In the genomic region with DNA sequence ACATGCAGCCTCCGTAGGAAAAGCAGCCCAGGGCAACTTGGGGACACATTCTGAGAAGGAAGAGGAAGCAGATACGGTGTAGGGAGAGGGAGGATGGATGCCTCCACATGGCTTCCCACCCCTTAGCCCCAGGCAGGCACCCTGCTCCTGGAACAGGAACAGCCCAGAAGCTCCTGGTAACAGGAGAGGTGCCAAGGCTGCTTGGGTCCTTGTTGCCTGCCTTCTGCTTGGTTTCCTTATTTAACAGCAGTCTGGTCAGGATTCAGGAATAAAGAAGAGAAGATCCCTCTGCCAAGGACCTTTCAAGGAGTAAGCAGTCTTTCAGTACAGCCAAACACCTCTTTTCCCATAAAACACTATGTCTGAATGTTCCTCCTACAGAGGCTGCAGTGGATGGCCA, we compare ENCODE assay signal across 23 mouse cellular contexts. TPM values are rescaled to one million over a fixed set of nuclear protein-coding genes. Genes with fewer than 3 reads are reported as not detected.
A peak's percentile ranks its signal among the peaks of the same experiment; 100 is the strongest.
DNase-seq lines count a peak whose midpoint lies in the region; ATAC-seq and TF ChIP-seq lines count a peak whose summit lies in the region.
"Had no signal": no experiment of that assay in that cellular context is flagged by ENCODE, and none has a peak within 500 bp of the region (broad histone marks: within the 10 kb centered on the region; RNA-seq: fewer than 3 reads in every experiment).

No protein-coding gene starts in this region.

- WGBS in forebrain, embryonic 16.5 days = 80% methylated on average over 2 of the region's 2 CpGs
- 88% methylated on average over 2 of the region's 2 CpGs for WGBS in forebrain, embryonic 13.5 days
- 24% methylated on average over 2 of the region's 2 CpGs for WGBS in kidney, postnatal 0 days
- 8% methylated on average over 2 of the region's 2 CpGs for WGBS in kidney, embryonic 14.5 days
- 91% methylated on average over 2 of the region's 2 CpGs for WGBS in midbrain, embryonic 11.5 days
- WGBS in midbrain, embryonic 16.5 days = 76% methylated on average over 2 of the region's 2 CpGs

- no peak for DNase-seq in kidney, postnatal 0 days (ENCODE audit: low spot score)
- peak; percentile 23 for DNase-seq in midbrain, embryonic 11.5 days (ENCODE audit: low spot score, missing footprints)
- no peak for DNase-seq in gastrocnemius, postnatal 25 days
- DNase-seq: adrenal gland, postnatal 36 days; cerebellum, adult 8-10 months; lung, postnatal 10 days had no signal

- TF ChIP-seq CTCF in kidney, postnatal 0 days (IDR thresholded peaks at IDR 0.05; ENCODE audit: low read depth) = no peak

- H3K9ac ChIP-seq in forebrain, embryonic 16.5 days (replicated peaks; ENCODE audit: low read depth, low read length) = no peak overlapping the region
- no peak overlapping the region for H3K9ac ChIP-seq in forebrain, embryonic 13.5 days
- no peak overlapping the region for H3K9ac ChIP-seq in kidney, postnatal 0 days (ENCODE audit: low read depth, low read length)
- no peak overlapping the region for H3K9ac ChIP-seq in kidney, embryonic 14.5 days (ENCODE audit: low read depth, low read length)
- no peak overlapping the region for H3K9ac ChIP-seq in midbrain, embryonic 11.5 days (ENCODE audit: low read length)
- no peak overlapping the region for H3K9ac ChIP-seq in midbrain, embryonic 16.5 days (ENCODE audit: low read depth, low read length)
- H3K9ac ChIP-seq: heart, embryonic 12.5 days; hindbrain, embryonic 14.5 days; liver, embryonic 15.5 days; neural tube, embryonic 13.5 days had no signal

- H3K27me3 ChIP-seq in forebrain, embryonic 16.5 days (replicated peaks; ENCODE audit: control insufficient read depth, insufficient read depth, low read length) = no peaks in the 10 kb centered on the region
- no peaks in the 10 kb centered on the region for H3K27me3 ChIP-seq in forebrain, embryonic 13.5 days
- H3K27me3 ChIP-seq in kidney, postnatal 0 days (ENCODE audit: insufficient read depth, low read length) = no peaks in the 10 kb centered on the region
- no peaks in the 10 kb centered on the region for H3K27me3 ChIP-seq in kidney, embryonic 14.5 days (ENCODE audit: control insufficient read depth, insufficient read depth, low read length)
- no peaks in the 10 kb centered on the region for H3K27me3 ChIP-seq in midbrain, embryonic 11.5 days (ENCODE audit: control insufficient read depth, insufficient read depth, low read length)
- H3K27me3 ChIP-seq in midbrain, embryonic 16.5 days (ENCODE audit: control insufficient read depth, insufficient read depth, low read depth, low read length) = no peaks in the 10 kb centered on the region
- H3K27me3 ChIP-seq: heart, embryonic 12.5 days; liver, embryonic 15.5 days; neural tube, embryonic 13.5 days had no signal

- peaks cover 4% of the 10 kb centered on the region; the same call in 1 of the 2 replicates for H3K4me1 ChIP-seq in forebrain, embryonic 16.5 days (replicated peaks; ENCODE audit: control insufficient read depth, insufficient read depth, low read length)
- H3K4me1 ChIP-seq in forebrain, embryonic 13.5 days = no peaks in the 10 kb centered on the region
- no peaks in the 10 kb centered on the region for H3K4me1 ChIP-seq in kidney, postnatal 0 days (replicated peaks; ENCODE audit: insufficient read depth, low read length)
- no peaks in the 10 kb centered on the region for H3K4me1 ChIP-seq in kidney, embryonic 14.5 days (ENCODE audit: control insufficient read depth, insufficient read depth, low read length)
- H3K4me1 ChIP-seq in midbrain, embryonic 11.5 days (ENCODE audit: control insufficient read depth, insufficient read depth, low read length) = no peaks in the 10 kb centered on the region
- no peaks in the 10 kb centered on the region for H3K4me1 ChIP-seq in midbrain, embryonic 16.5 days (ENCODE audit: control insufficient read depth, insufficient read depth, low read length)
- H3K4me1 ChIP-seq: heart, embryonic 12.5 days; liver, embryonic 15.5 days; neural tube, embryonic 13.5 days had no signal

- no peak overlapping the region for H3K4me3 ChIP-seq in forebrain, embryonic 16.5 days (replicated peaks; ENCODE audit: low read length)
- no peak overlapping the region for H3K4me3 ChIP-seq in forebrain, embryonic 13.5 days
- no peak overlapping the region for H3K4me3 ChIP-seq in kidney, postnatal 0 days (replicated peaks; ENCODE audit: low read depth, low read length)
- no peak overlapping the region for H3K4me3 ChIP-seq in kidney, embryonic 14.5 days (ENCODE audit: low read length)
- no peak overlapping the region for H3K4me3 ChIP-seq in midbrain, embryonic 11.5 days (ENCODE audit: low read depth, low read length)
- no peak overlapping the region for H3K4me3 ChIP-seq in midbrain, embryonic 16.5 days (ENCODE audit: low read depth, low read length)
- H3K4me3 ChIP-seq: heart, embryonic 12.5 days; liver, embryonic 15.5 days; megakaryocyte, embryonic 14.5 days; neural tube, embryonic 13.5 days had no signal

- ATAC-seq in forebrain, embryonic 16.5 days = peak; percentile 43; the same call in 1 of the 2 replicates
- ATAC-seq in forebrain, embryonic 13.5 days = no peak
- ATAC-seq in kidney, postnatal 0 days (replicated peaks; ENCODE audit: low FRiP score, low read depth) = no peak
- ATAC-seq in kidney, embryonic 14.5 days (ENCODE audit: low FRiP score, low TSS enrichment) = no peak
- ATAC-seq in midbrain, embryonic 11.5 days (ENCODE audit: low FRiP score) = no peak
- ATAC-seq in midbrain, embryonic 16.5 days = no peak
- ATAC-seq in megakaryocyte, adult 5-6 weeks (ENCODE audit: poor library complexity, severe bottlenecking) = no peak
- ATAC-seq: CD4-positive, CD25-positive, alpha-beta regulatory T cell, adult 4 months had no signal

- H3K4me2 ChIP-seq in forebrain, embryonic 16.5 days (ENCODE audit: low read length) = no peak overlapping the region
- H3K4me2 ChIP-seq in forebrain, embryonic 13.5 days = no peak overlapping the region
- H3K4me2 ChIP-seq in kidney, postnatal 0 days (ENCODE audit: low read length) = no peak overlapping the region
- H3K4me2 ChIP-seq in kidney, embryonic 14.5 days (replicated peaks; ENCODE audit: low read depth, low read length) = no peak overlapping the region
- no peak overlapping the region for H3K4me2 ChIP-seq in midbrain, embryonic 11.5 days
- H3K4me2 ChIP-seq in midbrain, embryonic 16.5 days (ENCODE audit: low read length) = no peak overlapping the region
- H3K4me2 ChIP-seq: heart, embryonic 12.5 days; hindbrain, embryonic 14.5 days; liver, embryonic 15.5 days; neural tube, embryonic 13.5 days had no signal

- no peaks in the 10 kb centered on the region for H3K36me3 ChIP-seq in forebrain, embryonic 16.5 days (ENCODE audit: control insufficient read depth, insufficient read depth)
- H3K36me3 ChIP-seq in forebrain, embryonic 13.5 days (ENCODE audit: poor library complexity, severe bottlenecking) = no peaks in the 10 kb centered on the region
- no peaks in the 10 kb centered on the region for H3K36me3 ChIP-seq in kidney, postnatal 0 days (ENCODE audit: insufficient read depth, low read length)
- H3K36me3 ChIP-seq in kidney, embryonic 14.5 days (ENCODE audit: control insufficient read depth, insufficient read depth, low read length) = no peaks in the 10 kb centered on the region
- H3K36me3 ChIP-seq in midbrain, embryonic 11.5 days (ENCODE audit: control insufficient read depth, insufficient read depth, low read length) = no peaks in the 10 kb centered on the region
- H3K36me3 ChIP-seq in midbrain, embryonic 16.5 days (ENCODE audit: control insufficient read depth, insufficient read depth, low read length) = no peaks in the 10 kb centered on the region
- H3K36me3 ChIP-seq: G1E; heart, embryonic 12.5 days; liver, embryonic 15.5 days; neural tube, embryonic 13.5 days had no signal

- H3K27ac ChIP-seq in forebrain, embryonic 16.5 days (ENCODE audit: low read length) = no peak overlapping the region
- H3K27ac ChIP-seq in forebrain, embryonic 13.5 days = no peak overlapping the region
- H3K27ac ChIP-seq in kidney, postnatal 0 days = peak overlapping the region; percentile 42; the same call in 1 of the 2 replicates
- no peak overlapping the region for H3K27ac ChIP-seq in kidney, embryonic 14.5 days (ENCODE audit: low read depth, low read length)
- H3K27ac ChIP-seq in midbrain, embryonic 11.5 days (ENCODE audit: low read depth, low read length) = no peak overlapping the region
- no peak overlapping the region for H3K27ac ChIP-seq in midbrain, embryonic 16.5 days (ENCODE audit: low read length)
- H3K27ac ChIP-seq: hindbrain, embryonic 14.5 days; liver, embryonic 15.5 days; neural tube, embryonic 13.5 days had no signal

- no peaks in the 10 kb centered on the region for H3K9me3 ChIP-seq in forebrain, embryonic 16.5 days (ENCODE audit: control insufficient read depth, low read length)
- no peaks in the 10 kb centered on the region for H3K9me3 ChIP-seq in forebrain, embryonic 13.5 days (replicated peaks)
- no peaks in the 10 kb centered on the region for H3K9me3 ChIP-seq in kidney, postnatal 0 days (replicated peaks; ENCODE audit: low read length)
- H3K9me3 ChIP-seq in kidney, embryonic 14.5 days (ENCODE audit: control insufficient read depth, low read length) = no peaks in the 10 kb centered on the region
- no peaks in the 10 kb centered on the region for H3K9me3 ChIP-seq in midbrain, embryonic 11.5 days (ENCODE audit: control insufficient read depth, low read length)
- no peaks in the 10 kb centered on the region for H3K9me3 ChIP-seq in midbrain, embryonic 16.5 days (replicated peaks; ENCODE audit: control insufficient read depth, low read length, poor library complexity, severe bottlenecking)
- H3K9me3 ChIP-seq: G1E; heart, embryonic 12.5 days; liver, embryonic 15.5 days; megakaryocyte, embryonic 14.5 days; neural tube, embryonic 13.5 days had no signal

RNA-seq across cellular contexts. Expression of a gene that starts 36.8 kb away (rescaled TPM):
- polyA plus RNA-seq in forebrain, embryonic 16.5 days (2015; fragmentation: Nextera tagmentation; extraction: Ambion mirVana) = 1.0 and 1.2 TPM in 2 replicates
- 0.67 and 0.72 TPM in 2 replicates for polyA plus RNA-seq in forebrain, embryonic 13.5 days (2015; fragmentation: Nextera tagmentation; extraction: Ambion mirVana)
- 0.25 TPM in 1 of 2 replicates, not detected in the other for polyA plus RNA-seq in kidney, postnatal 0 days (2015; fragmentation: Nextera tagmentation; extraction: Ambion mirVana)
- polyA plus RNA-seq in kidney, embryonic 14.5 days (2014; fragmentation: Nextera tagmentation; extraction: Ambion mirVana) = 0.31 and 0.70 TPM in 2 replicates
- polyA plus RNA-seq in midbrain, embryonic 11.5 days (2014; fragmentation: Nextera tagmentation; extraction: Ambion mirVana) = not detected in 2 replicates
- polyA plus RNA-seq in midbrain, embryonic 16.5 days (2015; fragmentation: Nextera tagmentation; extraction: Ambion mirVana) = 0.30 TPM in 1 of 2 replicates, not detected in the other
- not detected for total RNA-seq in gastrocnemius, postnatal 25 days (2021)
- 0.54 and 2.0 TPM in 2 replicates for total RNA-seq in megakaryocyte, adult 5-6 weeks (2015)
- 1.3 TPM in 1 of 2 replicates, not detected in the other for total RNA-seq in megakaryocyte, adult 5-6 weeks (2017)
- total RNA-seq: G1E; gastrocnemius, adult 18-20 months; granulocyte monocyte progenitor cell, adult 5-6 weeks; heart, postnatal 25 days; layer of hippocampus, adult 8-10 months had no signal
- polyA plus RNA-seq: CD4-positive, CD25-positive, alpha-beta regulatory T cell, adult 4 months; G1E; heart, embryonic 12.5 days; liver, embryonic 15.5 days; neural tube, embryonic 13.5 days; thymus, postnatal 0 days had no signal
